Comparison of ENCODE assay signal across 13 mouse cellular contexts in the genomic region with DNA sequence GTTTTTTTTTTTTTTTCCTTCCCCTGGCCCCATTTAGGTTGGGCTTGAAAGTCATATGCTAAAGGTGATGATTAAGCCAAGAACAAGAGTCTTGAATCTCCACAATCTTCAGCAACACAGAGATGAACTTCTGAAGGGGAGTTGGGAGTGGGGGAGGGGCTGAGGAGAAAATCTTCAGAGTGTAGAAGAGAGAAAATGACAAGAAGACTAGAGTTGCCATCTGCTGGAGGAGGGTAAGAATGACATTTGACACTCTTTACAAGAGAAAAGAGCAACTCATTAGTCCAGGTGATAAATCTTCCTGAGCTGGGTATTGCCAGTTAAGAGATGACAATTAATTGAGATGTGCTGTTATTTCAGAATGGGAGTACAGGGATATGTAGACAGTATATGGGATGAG. TPM values are rescaled to one million over a fixed set of nuclear protein-coding genes. Genes with fewer than 3 reads are reported as not detected.
DNase-seq lines count a peak whose midpoint lies in the region; ATAC-seq and TF ChIP-seq lines count a peak whose summit lies in the region.
"Had no signal": no experiment of that assay in that cellular context is flagged by ENCODE, and none has a peak within 500 bp of the region (broad histone marks: within the 10 kb centered on the region; RNA-seq: fewer than 3 reads in every experiment).

No protein-coding gene starts in this region.

- peak; percentile 47 for DNase-seq in hindbrain, embryonic 14.5 days (ENCODE audit: low spot score)
- DNase-seq in lung, embryonic 14.5 days, result peak; percentile 7
- DNase-seq in lung, postnatal 36 days, result no peak
- DNase-seq in Muller cell, postnatal 12 days (ENCODE audit: inconsistent ontology term), result peak; percentile 64
- peak; percentile 12 to 48 for DNase-seq in kidney, postnatal 36 days
- DNase-seq in heart, postnatal 36 days, result no peak
- DNase-seq: adrenal gland, adult 8-10 months; liver, postnatal 0 days had no signal

- TF ChIP-seq CTCF in lung, embryonic 14.5 days (IDR thresholded peaks at IDR 0.05; ENCODE audit: low read depth), result 0 out of 2 replicates have a peak, but pooled peaks have one; percentile 6

- no peak overlapping the region for H3K4me3 ChIP-seq in hindbrain, embryonic 14.5 days (replicated peaks; ENCODE audit: low read length)
- no peak overlapping the region for H3K4me3 ChIP-seq in hindbrain, embryonic 12.5 days
- no peak overlapping the region for H3K4me3 ChIP-seq in lung, embryonic 14.5 days (ENCODE audit: low read depth, low read length)
- H3K4me3 ChIP-seq in heart, embryonic 12.5 days, result no peak overlapping the region
- H3K4me3 ChIP-seq: forebrain, embryonic 12.5 days; heart, embryonic 15.5 days; myocyte had no signal

- no peaks in the 10 kb centered on the region for H3K9me3 ChIP-seq in hindbrain, embryonic 14.5 days (ENCODE audit: control insufficient read depth, low read length)
- no peaks in the 10 kb centered on the region for H3K9me3 ChIP-seq in hindbrain, embryonic 12.5 days (replicated peaks)
- H3K9me3 ChIP-seq in lung, embryonic 14.5 days (ENCODE audit: low read depth, low read length), result no peaks in the 10 kb centered on the region
- no peaks in the 10 kb centered on the region for H3K9me3 ChIP-seq in heart, embryonic 12.5 days (replicated peaks)
- H3K9me3 ChIP-seq: forebrain, embryonic 12.5 days; heart, embryonic 15.5 days had no signal

- ATAC-seq in hindbrain, embryonic 14.5 days (ENCODE audit: low FRiP score), result no peak
- no peak for ATAC-seq in hindbrain, embryonic 12.5 days (ENCODE audit: low FRiP score)
- no peak for ATAC-seq in lung, embryonic 14.5 days (ENCODE audit: insufficient read depth)
- ATAC-seq in heart, embryonic 12.5 days (ENCODE audit: insufficient number of reproducible peaks, low FRiP score), result no peak
- ATAC-seq: liver, postnatal 0 days had no signal

- H3K4me1 ChIP-seq in hindbrain, embryonic 14.5 days (replicated peaks; ENCODE audit: control insufficient read depth, insufficient read depth, low read length), result peaks cover 13% of the 10 kb centered on the region
- peaks cover 12% of the 10 kb centered on the region; the same call in 1 of the 2 replicates for H3K4me1 ChIP-seq in hindbrain, embryonic 12.5 days
- no peaks in the 10 kb centered on the region for H3K4me1 ChIP-seq in lung, embryonic 14.5 days (ENCODE audit: insufficient read depth)
- no peaks in the 10 kb centered on the region for H3K4me1 ChIP-seq in heart, embryonic 12.5 days (replicated peaks)
- H3K4me1 ChIP-seq: heart, embryonic 15.5 days had no signal

- no peaks in the 10 kb centered on the region for H3K36me3 ChIP-seq in hindbrain, embryonic 14.5 days (replicated peaks; ENCODE audit: control insufficient read depth, insufficient read depth)
- no peaks in the 10 kb centered on the region for H3K36me3 ChIP-seq in hindbrain, embryonic 12.5 days
- H3K36me3 ChIP-seq in lung, embryonic 14.5 days (ENCODE audit: insufficient read depth), result no peaks in the 10 kb centered on the region
- no peaks in the 10 kb centered on the region for H3K36me3 ChIP-seq in heart, embryonic 12.5 days
- H3K36me3 ChIP-seq: forebrain, embryonic 12.5 days; heart, embryonic 15.5 days had no signal

- no peak overlapping the region for H3K9ac ChIP-seq in hindbrain, embryonic 14.5 days
- no peak overlapping the region for H3K9ac ChIP-seq in hindbrain, embryonic 12.5 days
- no peak overlapping the region for H3K9ac ChIP-seq in lung, embryonic 14.5 days
- H3K9ac ChIP-seq in heart, embryonic 12.5 days, result no peak overlapping the region
- H3K9ac ChIP-seq: forebrain, embryonic 12.5 days; heart, embryonic 15.5 days; liver, postnatal 0 days had no signal

- no peak overlapping the region for H3K4me2 ChIP-seq in hindbrain, embryonic 14.5 days (replicated peaks)
- H3K4me2 ChIP-seq in hindbrain, embryonic 12.5 days (replicated peaks), result no peak overlapping the region
- H3K4me2 ChIP-seq in lung, embryonic 14.5 days, result no peak overlapping the region
- H3K4me2 ChIP-seq in heart, embryonic 12.5 days, result no peak overlapping the region
- H3K4me2 ChIP-seq: forebrain, embryonic 12.5 days; heart, embryonic 15.5 days had no signal

- no peaks in the 10 kb centered on the region for H3K27me3 ChIP-seq in hindbrain, embryonic 14.5 days (ENCODE audit: control insufficient read depth, insufficient read depth, low read length)
- H3K27me3 ChIP-seq in hindbrain, embryonic 12.5 days, result no peaks in the 10 kb centered on the region
- H3K27me3 ChIP-seq in lung, embryonic 14.5 days (ENCODE audit: insufficient read depth, low read length), result no peaks in the 10 kb centered on the region
- no peaks in the 10 kb centered on the region for H3K27me3 ChIP-seq in heart, embryonic 12.5 days (replicated peaks)
- H3K27me3 ChIP-seq: forebrain, embryonic 12.5 days; heart, embryonic 15.5 days had no signal

- intact Hi-C loops in heart, postnatal 36 days (cut with DNase I), result no loop called here

- H3K27ac ChIP-seq in hindbrain, embryonic 14.5 days, result no peak overlapping the region
- H3K27ac ChIP-seq in hindbrain, embryonic 12.5 days, result no peak overlapping the region
- H3K27ac ChIP-seq in lung, embryonic 14.5 days (ENCODE audit: low read depth), result no peak overlapping the region
- no peak overlapping the region for H3K27ac ChIP-seq in heart, embryonic 12.5 days (ENCODE audit: poor library complexity, severe bottlenecking)
- H3K27ac ChIP-seq: forebrain, embryonic 12.5 days; heart, embryonic 15.5 days had no signal

RNA-seq across cellular contexts. Expression of gene Lrrtm1, which starts 23.6 kb away (rescaled TPM):
- polyA plus RNA-seq in hindbrain, embryonic 14.5 days (2014; fragmentation: Nextera tagmentation; extraction: Ambion mirVana), result 41.6 and 47.2 TPM in 2 replicates
- polyA plus RNA-seq in hindbrain, embryonic 12.5 days (2016; fragmentation: Nextera tagmentation; extraction: Ambion mirVana), result 20.6 and 21.7 TPM in 2 replicates
- polyA plus RNA-seq in lung, embryonic 14.5 days (2014; fragmentation: Nextera tagmentation; extraction: Ambion mirVana), result 0.47 and 0.50 TPM in 2 replicates
- total RNA-seq in heart, postnatal 36 days (2021), result not detected
- 0.83 and 1.1 TPM in 2 replicates for polyA plus RNA-seq in heart, embryonic 12.5 days (2016; fragmentation: Nextera tagmentation; extraction: Ambion mirVana)
- polyA plus RNA-seq: liver, postnatal 0 days; myocyte had no signal

Comparison
In these comparisons a context has a peak if more than half of its experiments do, and no peak if none do; other contexts are left out.
1. DNase-seq: peak in hindbrain, embryonic 14.5 days (single experiment), lung, embryonic 14.5 days (single experiment), Muller cell, postnatal 12 days (single experiment) and kidney, postnatal 36 days (2 of 2); none in lung, postnatal 36 days (single experiment) and heart, postnatal 36 days (0 of 2).
2. RNA of gene Lrrtm1, which starts 23.6 kb away (polyA plus RNA-seq): 41.6 to 47.2 TPM in hindbrain, embryonic 14.5 days and 20.6 to 21.7 TPM in hindbrain, embryonic 12.5 days; 0.83 to 1.1 TPM in heart, embryonic 12.5 days and 0.47 to 0.50 TPM in lung, embryonic 14.5 days; every median in the first group is over 10 times any median in the second.